Mouse (Mus musculus) midbrain, embryonic 14.5 days (tissue): ENCODE results near the gene Hist1h4n. TPM values are rescaled to one million over a fixed set of nuclear protein-coding genes. Genes with fewer than 3 reads are reported as not detected.
"Not testable (repeated sequence)": the region's sequence is repeated elsewhere in the genome, so short reads cannot be mapped to it uniquely, and the experiment has no call there.

Experiments
- ATAC-seq: fragments of 200-750 bp; cut with Nextera tagmentation; 2 replicates; pipeline ENCODE4 v1.8.0; 2017; ENCODE audit warnings: moderate number of reproducible peaks, moderate library complexity; ENCODE audit not compliant: low FRiP score, low TSS enrichment
- DNase-seq: peaks from one replicate; pipeline ENCODE4 v3.0.0-alpha.2; 2015
- H3K27ac ChIP-seq: fragments of 300-500 bp; sonication (generic); replicated peaks from 2 replicates; pipeline ENCODE4 v1.5.1; 2014; ENCODE audit warnings: mild to moderate bottlenecking, low read depth, low read length, moderate library complexity
- H3K27me3 ChIP-seq: fragments of 300-500 bp; sonication (generic); 2 replicates; pipeline ENCODE4 v1.6.1; 2014; ENCODE audit warnings: low read length, control low read depth, mixed read lengths; ENCODE audit not compliant: control insufficient read depth, insufficient read depth
- H3K36me3 ChIP-seq: fragments of 300-500 bp; sonication (generic); 2 replicates; pipeline ENCODE4 v1.6.1; 2014; ENCODE audit warnings: low read length, control low read depth; ENCODE audit not compliant: control insufficient read depth, insufficient read depth
- H3K4me1 ChIP-seq: fragments of 300-500 bp; sonication (generic); 2 replicates; pipeline ENCODE4 v1.6.1; 2014; ENCODE audit warnings: mild to moderate bottlenecking, antibody characterized with exemption, low read length, control low read depth; ENCODE audit not compliant: control insufficient read depth, insufficient read depth
- H3K4me2 ChIP-seq: fragments of 300-500 bp; sonication (generic); 2 replicates; pipeline ENCODE4 v1.6.1; 2014; ENCODE audit warnings: mild to moderate bottlenecking, low read length, moderate library complexity
- H3K4me3 ChIP-seq: fragments of 300-500 bp; sonication (generic); replicated peaks from 2 replicates; pipeline ENCODE4 v1.5.1; 2014; ENCODE audit warnings: low read depth, low read length
- H3K9ac ChIP-seq: fragments of 300-500 bp; sonication (generic); replicated peaks from 2 replicates; pipeline ENCODE4 v1.6.1; 2014; ENCODE audit warnings: mild to moderate bottlenecking, low read length, moderate library complexity
- H3K9me3 ChIP-seq: fragments of 300-500 bp; sonication (generic); 2 replicates; pipeline ENCODE4 v1.6.1; 2016; ENCODE audit warnings: low read length, control low read depth, mixed read lengths; ENCODE audit not compliant: control insufficient read depth
- WGBS: fragments of 180-500 bp; shearing (Covaris S2); extraction: QIAGEN DNeasy Blood & Tissue Kit; methylation state at CpG from one replicate; pipeline ENCODE4 v1.1.7; 2014; 5-methylcytosine and 5-hydroxymethylcytosine counted together
- polyA plus RNA-seq: library from polyadenylated mRNA; unstranded; fragments of >200 nt; fragmentation: Nextera tagmentation; extraction: Ambion mirVana; gene quantifications from 2 replicates; pipeline ENCODE4 v1.2.1, GENCODE M21; 2014

Gene Hist1h4n
- polyA plus RNA-seq, 1 experiment from 2014 or later = 5.7 TPM

DNA sequence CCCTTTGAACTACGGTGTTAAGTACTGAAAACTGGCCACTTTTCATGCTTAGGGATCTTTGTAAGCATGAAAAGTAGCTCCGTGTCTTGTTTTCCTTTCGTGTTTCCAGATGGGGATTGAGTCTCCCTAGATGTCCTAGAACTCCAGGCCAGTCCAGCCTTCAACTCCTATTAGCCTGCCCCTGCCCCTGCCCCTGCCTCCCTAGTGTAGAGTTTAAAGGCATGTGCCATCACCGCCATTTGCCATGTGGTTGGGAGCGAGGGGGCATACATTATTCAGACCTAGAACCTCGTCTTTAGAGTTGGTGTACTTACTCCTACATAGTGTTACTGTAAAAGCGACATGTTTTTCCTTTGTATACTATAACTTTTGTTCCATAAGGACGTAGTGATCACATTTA, 20.9 kb downstream of the Hist1h4n start:
- not testable (repeated sequence) for H3K27me3 ChIP-seq, H3K4me3 ChIP-seq, H3K4me2 ChIP-seq, DNase-seq, H3K4me1 ChIP-seq, H3K9ac ChIP-seq, H3K36me3 ChIP-seq, H3K9me3 ChIP-seq, H3K27ac ChIP-seq
- 0 out of 2 replicates have a peak, but pooled peaks have one; percentile 7 for ATAC-seq
- WGBS = no CpG with 5 or more reads among the region's 8 CpGs

- DNase-seq, H3K27ac ChIP-seq, H3K36me3 ChIP-seq, H3K4me3 ChIP-seq, H3K4me1 ChIP-seq, H3K4me2 ChIP-seq, H3K9ac ChIP-seq, H3K27me3 ChIP-seq, H3K9me3 ChIP-seq: not testable (repeated sequence)
- peak; percentile 98 for ATAC-seq
- WGBS = no CpG with 5 or more reads among the region's 23 CpGs
These were observed 21.9 kb downstream of the Hist1h4n start, which contains the start of the genes Hist1h2bq and Hist1h2ao for GRCm38 (mm10) chr13:21810073-21810472. Hist1h2bq (minus strand) TSS chr13:21810197. Hist1h2ao (plus strand) TSS chr13:21810465.

DNA sequence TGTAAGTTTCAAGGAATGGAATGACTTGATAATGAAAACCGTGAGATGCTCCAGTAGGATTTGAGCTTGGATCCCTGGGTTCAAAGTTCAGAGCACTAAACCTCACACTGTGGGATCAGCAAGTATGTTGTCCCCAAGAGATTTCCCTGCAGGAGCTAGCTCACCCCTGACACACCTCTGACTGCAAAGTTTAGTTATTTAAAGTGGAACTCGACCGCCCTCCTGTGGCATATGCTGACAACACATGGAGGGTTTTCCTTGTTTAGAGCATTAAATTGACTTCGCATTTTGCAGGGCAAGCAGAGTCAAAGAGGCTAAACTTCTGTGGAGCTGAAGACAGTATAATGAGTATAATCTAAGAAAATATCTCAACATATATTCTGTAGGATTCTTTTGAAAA, 28.9 kb downstream of the Hist1h4n start:
- H3K36me3 ChIP-seq, H3K4me1 ChIP-seq, H3K9ac ChIP-seq, H3K4me3 ChIP-seq, H3K4me2 ChIP-seq, H3K27me3 ChIP-seq, H3K27ac ChIP-seq, H3K9me3 ChIP-seq, DNase-seq: not testable (repeated sequence)
- ATAC-seq = peak; percentile 76
- WGBS = no CpG with 5 or more reads among the region's 4 CpGs

GRCm38 (mm10) chr13:21797163-21797562, 34.8 kb downstream of the Hist1h4n start:
- H3K27ac ChIP-seq, H3K4me1 ChIP-seq, H3K36me3 ChIP-seq, H3K4me2 ChIP-seq, H3K4me3 ChIP-seq, H3K9ac ChIP-seq, H3K27me3 ChIP-seq, H3K9me3 ChIP-seq, DNase-seq, ATAC-seq: not testable (repeated sequence)

GRCm38 (mm10) chr13:21795584-21795983, 36.4 kb downstream of the Hist1h4n start:
- H3K4me2 ChIP-seq = no peak overlapping the region
- WGBS = 92% methylated on average over 7 of the region's 7 CpGs
- H3K27ac ChIP-seq = no peak overlapping the region
- ATAC-seq = no peak
- no peak overlapping the region for H3K9ac ChIP-seq
- no peak overlapping the region for H3K4me3 ChIP-seq
- H3K9me3 ChIP-seq = no peaks in the 10 kb centered on the region
- DNase-seq = no peak
- no peaks in the 10 kb centered on the region for H3K27me3 ChIP-seq
- H3K36me3 ChIP-seq = no peaks in the 10 kb centered on the region
- H3K4me1 ChIP-seq = no peaks in the 10 kb centered on the region

DNA sequence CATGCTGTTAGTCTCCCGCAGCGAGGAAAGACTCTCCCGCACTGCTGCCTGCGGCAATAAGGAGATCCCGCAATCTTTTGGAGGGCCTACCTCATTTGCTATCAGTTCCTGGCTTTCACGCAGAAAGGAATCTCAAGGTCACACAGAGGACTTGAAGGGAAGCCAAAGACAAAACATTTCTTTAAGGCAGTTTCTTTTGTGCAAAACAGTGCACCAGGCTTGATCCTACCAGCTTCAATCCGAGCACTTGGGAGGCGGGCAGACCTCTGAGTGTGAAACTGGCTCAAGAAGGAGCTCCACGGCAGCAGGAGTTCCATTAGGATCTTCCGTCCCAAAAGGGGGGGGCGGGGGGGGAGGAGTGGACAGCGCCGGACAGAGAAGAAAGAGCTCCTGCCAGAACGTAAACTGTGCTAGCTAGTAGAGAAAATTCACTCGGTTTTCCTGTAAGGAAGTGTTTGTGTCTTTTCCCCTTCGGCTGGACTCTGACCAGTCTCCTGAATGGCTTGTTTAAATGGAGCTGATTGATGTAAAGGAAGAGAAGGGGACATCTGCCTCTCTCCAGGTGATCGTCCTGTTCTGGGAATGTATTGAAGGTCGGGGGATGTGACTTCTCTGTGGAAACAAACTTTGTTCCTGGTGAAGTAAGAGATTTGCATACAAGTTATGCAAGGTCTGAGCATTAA, 41.3 kb downstream of the Hist1h4n start:
- 9% methylated on average over 18 of the region's 18 CpGs for WGBS
- no peaks in the 10 kb centered on the region for H3K36me3 ChIP-seq
- H3K4me3 ChIP-seq = no peak overlapping the region
- peak overlapping the region; percentile 33; the same call in 1 of the 2 replicates for H3K4me2 ChIP-seq
- no peak overlapping the region for H3K9ac ChIP-seq
- no peak overlapping the region for H3K27ac ChIP-seq
- H3K4me1 ChIP-seq = peaks cover 8% of the 10 kb centered on the region
- ATAC-seq (no peak), DNase-seq (peak; percentile 14)
- no peaks in the 10 kb centered on the region for H3K9me3 ChIP-seq
- H3K27me3 ChIP-seq = no peaks in the 10 kb centered on the region

- WGBS = 66% methylated on average over 6 of the region's 6 CpGs
- no peak overlapping the region for H3K4me2 ChIP-seq
- peaks cover 8% of the 10 kb centered on the region for H3K4me1 ChIP-seq
- ATAC-seq = no peak
- no peaks in the 10 kb centered on the region for H3K27me3 ChIP-seq
- H3K27ac ChIP-seq = no peak overlapping the region
- H3K9ac ChIP-seq = no peak overlapping the region
- no peak overlapping the region for H3K4me3 ChIP-seq
- H3K9me3 ChIP-seq = no peaks in the 10 kb centered on the region
- no peak for DNase-seq
- H3K36me3 ChIP-seq = no peaks in the 10 kb centered on the region
These were observed 42.1 kb downstream of the Hist1h4n start for GRCm38 (mm10) chr13:21789925-21790324.

- ATAC-seq (peak; percentile 2; the same call in 1 of the 2 replicates), DNase-seq (peak; percentile 29)
- Histone ChIP-seq H3K27me3 (no peaks in the 10 kb centered on the region), H3K4me1 (peaks cover 14% of the 10 kb centered on the region), H3K27ac (peak overlapping the region; percentile 55), H3K9ac (0 out of 2 replicates have a peak overlapping the region, but pooled peaks have one; percentile 12), H3K36me3 (no peaks in the 10 kb centered on the region), H3K9me3 (no peaks in the 10 kb centered on the region), H3K4me2 (peak overlapping the region; percentile 60), H3K4me3 (peak overlapping the region; percentile 33)
- 10% methylated on average over 13 of the region's 21 CpGs for WGBS
These were observed 44.0 kb downstream of the Hist1h4n start for GRCm38 (mm10) chr13:21787760-21788593.
